Mouse (Mus musculus) c-Kit-negative CD71-positive TER-119-positive erythroid progenitor cells, embryonic 14.5 days (primary cell): ENCODE data around the gene Islr2.
"Not testable (repeated sequence)": the region's sequence is repeated elsewhere in the genome, so short reads cannot be mapped to it uniquely, and the experiment has no call there.

ENCODE experiments used
- DNase-seq: peaks from one replicate; pipeline ENCODE4 v3.0.0-alpha.2; 2013; ENCODE audit warnings: low read depth, low spot score

The Islr2 gene

DNA sequence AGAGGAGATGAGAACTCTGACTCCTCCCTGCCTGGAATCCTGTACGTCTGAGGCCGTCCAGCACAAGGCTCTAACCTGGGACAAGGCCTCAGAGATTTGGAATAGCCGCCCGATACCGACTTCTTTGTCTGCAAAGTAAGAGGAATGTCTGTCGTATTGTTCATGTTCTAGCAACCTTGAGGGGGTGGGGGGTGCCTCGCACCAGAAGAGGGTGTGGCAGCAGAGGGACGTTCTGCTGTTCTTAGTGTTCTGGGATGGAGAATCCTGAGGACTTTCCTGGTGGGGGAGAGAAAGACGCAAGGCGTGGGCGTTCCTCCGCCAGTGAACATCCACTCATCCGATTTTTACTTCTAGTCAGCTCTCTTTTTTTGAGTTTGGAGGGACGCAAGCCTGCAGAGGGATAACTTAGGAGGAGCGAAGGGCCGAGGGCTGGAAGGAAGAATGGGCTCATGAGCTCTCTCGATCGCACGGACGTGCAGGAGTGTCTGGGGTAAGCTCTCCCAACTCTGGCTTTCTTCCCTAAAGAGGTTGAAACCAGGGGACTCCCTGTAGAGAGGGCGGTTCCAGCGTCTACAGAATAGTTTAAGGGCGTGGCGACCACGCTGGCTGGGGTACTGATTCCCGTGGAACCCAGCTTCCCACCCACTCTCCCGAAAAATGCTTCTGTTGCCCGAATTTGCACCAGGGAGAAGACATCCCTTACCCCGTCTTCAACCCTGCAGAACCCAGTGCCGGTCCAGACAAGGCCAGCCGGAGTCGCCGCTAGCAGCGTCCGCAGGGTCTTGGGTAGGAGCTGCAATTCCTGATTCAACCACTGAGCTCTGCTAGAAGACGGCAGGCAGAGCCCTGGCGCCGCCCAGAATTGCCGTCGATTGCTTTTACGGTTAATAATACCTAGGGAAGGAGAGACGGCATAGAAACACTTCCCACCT, at the start of gene Islr2, which contains the start of gene Islr:
Gene Islr2 (minus strand): TSS at position 804 of the 932 bp plus-strand sequence.
Gene Islr (minus strand): TSS at position 791 of the 932 bp plus-strand sequence.
- no peak for DNase-seq

GRCm38 (mm10) chr9:58253805-58254122, 49.6 kb upstream of the Islr2 start:
- DNase-seq = not testable (repeated sequence)

DNA sequence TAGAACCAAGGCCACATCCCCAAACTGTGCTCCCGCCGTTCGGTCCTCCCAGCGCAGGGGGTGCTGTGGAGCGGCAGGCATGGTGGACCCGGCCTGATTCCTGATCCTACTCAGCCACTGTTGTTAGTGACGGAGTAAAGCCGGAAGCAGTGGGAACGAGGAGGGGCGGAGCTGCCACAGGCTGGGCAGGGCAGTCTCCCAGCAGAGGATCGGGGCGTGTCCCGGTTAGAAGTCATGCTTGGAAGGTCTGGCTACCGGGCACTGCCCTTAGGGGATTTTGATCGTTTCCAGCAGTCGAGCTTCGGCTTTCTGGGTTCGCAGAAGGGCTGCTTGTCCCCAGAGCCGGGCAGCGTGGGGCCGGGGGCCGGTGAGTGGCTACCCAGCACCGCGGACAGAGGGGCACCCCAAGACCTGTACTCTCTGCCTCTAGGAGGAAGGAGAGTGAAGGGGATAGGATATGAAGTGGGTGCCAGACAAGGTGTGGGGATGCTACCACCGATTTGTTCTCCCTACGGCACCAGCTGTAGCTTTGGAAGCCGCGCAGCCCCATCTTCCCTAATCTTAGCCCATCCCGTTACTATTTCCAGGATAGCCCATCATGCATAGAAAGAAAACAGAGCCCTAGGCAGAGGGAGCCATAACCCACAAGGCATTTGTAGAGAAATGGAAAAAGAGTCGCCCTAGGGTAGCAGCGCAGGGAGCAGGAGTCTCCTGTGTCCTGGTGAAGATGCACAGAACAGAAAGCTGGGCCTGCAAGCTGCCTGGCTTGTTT, 49.1 kb upstream of the Islr2 start, which contains the start of gene Stoml1:
Gene Stoml1 (plus strand): TSS at position 132 of the 772 bp plus-strand sequence.
- DNase-seq = peak; percentile 86

- not testable (repeated sequence) for DNase-seq
Measured at GRCm38 (mm10) chr9:58250730-58251129, 46.6 kb upstream of the Islr2 start.

GRCm38 (mm10) chr9:58250322-58250721, 46.2 kb upstream of the Islr2 start:
- no peak for DNase-seq

- peak; percentile 72 for DNase-seq
Measured at GRCm38 (mm10) chr9:58249592-58250192, 45.6 kb upstream of the Islr2 start, which contains the start of gene Pml. TSS of gene Pml (minus strand) at chr9:58249786.

DNA sequence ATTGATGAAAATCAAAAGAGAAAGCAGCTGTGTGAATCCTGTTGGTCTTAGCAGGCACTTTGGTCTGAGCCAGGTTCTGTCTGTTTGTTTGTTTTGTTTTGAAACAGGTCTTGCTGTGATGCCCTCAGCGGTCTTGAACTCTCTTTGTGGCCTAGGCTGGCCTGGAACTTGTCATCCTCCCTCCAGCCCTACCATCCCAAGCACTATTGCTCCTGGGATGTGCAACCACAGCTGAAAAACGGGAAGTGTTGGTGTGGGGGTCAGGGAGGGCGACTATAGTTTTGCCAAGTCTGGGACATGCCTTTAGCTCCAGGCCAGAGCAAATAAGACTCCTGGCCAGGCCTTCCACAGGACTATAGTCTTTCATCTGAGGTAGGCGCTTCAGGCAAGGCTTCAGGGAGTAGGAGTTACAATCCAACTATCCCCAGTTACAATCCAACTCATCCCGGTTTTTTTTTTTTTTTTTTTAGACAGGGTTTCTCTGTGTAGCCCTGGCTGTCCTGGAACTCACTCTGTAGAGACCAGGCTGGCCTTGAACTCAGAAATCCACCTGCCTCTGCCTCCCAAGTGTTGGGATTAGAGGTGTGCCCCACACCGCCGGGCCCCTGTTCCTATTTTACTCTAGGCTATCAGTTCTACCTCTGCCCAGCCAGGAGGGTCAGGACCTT, 44.8 kb upstream of the Islr2 start:
- no peak for DNase-seq

GRCm38 (mm10) chr9:58247064-58247759, 43.1 kb upstream of the Islr2 start:
- DNase-seq = peak; percentile 71

DNA sequence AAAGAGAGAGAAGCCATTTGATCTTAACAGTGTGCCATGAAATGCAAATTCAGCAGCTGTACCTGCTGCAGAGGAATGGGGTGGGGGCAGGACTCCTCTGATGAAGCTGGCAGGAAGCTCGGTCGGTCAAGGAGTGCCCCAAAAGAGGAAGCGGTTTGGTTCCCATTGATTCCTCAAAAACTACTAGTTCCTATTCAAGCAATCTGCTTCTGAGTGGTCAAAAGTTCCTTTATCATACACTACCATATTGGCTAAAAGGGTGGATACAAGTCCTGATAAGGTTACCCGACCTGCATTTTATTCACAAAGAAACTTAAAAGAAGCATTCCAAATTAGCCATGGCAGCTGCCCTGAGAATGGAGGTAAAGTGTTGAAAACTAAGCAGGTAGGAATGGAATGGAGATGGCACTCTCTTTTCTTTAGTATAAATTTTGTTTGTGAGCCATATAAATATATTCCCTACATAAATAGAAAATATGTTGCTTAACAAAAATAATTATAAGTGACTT, 42.0 kb upstream of the Islr2 start:
- peak; percentile 68 for DNase-seq

DNA sequence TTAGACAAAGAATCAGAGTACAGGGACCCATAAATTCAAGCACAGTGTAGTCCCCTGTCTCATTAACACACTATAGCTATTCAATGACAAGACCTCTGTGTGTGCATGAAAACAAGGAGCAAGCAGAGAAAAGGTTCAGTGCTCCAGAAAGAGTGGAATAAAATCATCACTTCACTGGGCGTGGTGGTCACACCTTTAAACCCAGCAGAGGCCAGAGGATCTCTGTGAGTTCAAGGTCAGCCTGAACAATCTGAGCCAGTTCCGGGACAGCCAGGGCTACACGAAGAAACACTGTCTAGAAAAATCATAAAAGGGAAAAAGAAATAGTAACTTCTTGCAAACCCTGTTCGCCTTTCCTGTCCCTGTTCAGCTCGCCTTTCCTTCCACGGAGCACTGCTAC, 39.6 kb upstream of the Islr2 start:
- no peak for DNase-seq

DNA sequence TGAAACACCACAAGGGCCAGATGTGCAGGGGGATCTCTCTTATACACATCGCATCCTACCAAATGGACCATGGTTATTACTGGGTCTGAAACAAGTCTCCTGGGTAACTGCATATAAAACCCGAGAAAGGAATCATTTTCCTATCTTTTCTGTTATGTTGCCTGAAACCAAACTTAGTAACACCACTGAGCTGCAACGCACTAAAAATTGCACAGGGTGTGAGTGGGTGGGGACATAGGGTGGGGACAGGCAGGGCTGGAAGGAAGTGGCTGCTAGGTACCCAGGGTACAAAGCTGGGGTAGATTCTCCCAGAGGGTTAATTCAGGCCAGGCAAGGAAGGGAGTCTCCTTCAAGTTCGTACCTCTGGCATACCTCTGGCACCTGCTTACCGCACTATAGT, 38.6 kb upstream of the Islr2 start:
- no peak for DNase-seq

- DNase-seq = no peak
Measured at GRCm38 (mm10) chr9:58241780-58242485, 37.8 kb upstream of the Islr2 start.

DNA sequence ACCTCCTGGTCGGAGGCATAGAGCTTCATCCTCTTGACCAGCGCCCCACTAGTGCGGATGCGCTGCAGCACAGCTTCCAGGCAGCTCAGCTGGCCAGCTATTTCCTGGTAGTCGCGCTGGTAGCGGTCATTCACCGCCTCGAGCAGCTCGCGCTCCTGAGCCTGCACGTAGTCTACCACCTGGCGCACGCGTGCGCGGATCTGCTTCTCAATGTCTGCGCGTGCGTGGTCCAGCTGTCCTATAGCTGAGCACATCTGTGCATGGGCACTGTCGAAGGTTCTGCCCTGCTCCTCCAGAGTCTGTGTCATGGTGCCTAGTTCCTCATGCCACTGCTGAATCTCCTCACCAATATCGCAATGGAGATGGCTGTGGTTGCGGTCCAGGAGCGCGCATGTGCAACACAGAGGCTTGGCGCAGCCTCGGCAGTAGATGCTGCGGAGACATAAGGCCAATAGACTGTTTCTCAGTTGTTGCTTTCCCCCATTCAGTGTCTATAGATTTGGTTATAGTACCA, 30.4 kb upstream of the Islr2 start:
- no peak for DNase-seq

DNA sequence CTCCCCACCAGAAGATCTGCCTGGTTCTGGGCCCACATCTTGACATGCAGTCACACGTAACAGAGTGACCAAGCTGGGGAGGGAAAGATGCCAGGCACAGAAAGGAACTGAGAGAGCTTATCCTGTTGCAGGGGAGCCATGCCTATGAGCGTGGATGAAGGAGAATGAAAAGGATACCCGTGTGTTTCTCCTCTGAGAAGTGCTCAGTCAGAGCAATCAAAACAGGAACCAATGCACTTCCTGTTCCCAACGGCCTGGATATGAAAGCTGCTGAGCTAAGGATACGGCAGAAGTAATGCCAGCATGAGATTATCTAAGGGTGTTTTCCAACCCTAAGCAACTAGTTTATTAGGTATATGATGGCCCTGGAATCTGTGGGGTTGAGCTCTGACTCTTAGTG, 28.3 kb upstream of the Islr2 start:
- no peak for DNase-seq

DNA sequence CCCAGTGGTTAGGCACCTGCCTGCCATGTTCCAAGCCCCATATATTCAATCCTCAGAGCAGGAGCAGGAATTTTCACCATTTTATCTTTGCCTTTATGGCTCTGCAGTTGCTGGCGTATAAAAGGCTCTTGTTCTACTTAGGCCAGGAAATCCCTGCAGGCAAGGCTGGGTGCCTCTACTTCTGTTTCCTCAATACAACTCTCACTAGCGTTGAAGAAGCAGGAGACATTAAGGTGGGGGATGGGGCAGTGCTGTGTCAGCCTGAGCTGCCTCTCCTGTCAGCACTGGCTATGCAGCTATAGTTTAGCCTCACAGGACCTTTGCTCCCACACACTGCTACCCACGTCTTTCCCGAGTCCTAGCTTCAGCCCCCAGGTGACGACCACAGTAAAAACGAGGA, 27.6 kb upstream of the Islr2 start:
- no peak for DNase-seq

DNA sequence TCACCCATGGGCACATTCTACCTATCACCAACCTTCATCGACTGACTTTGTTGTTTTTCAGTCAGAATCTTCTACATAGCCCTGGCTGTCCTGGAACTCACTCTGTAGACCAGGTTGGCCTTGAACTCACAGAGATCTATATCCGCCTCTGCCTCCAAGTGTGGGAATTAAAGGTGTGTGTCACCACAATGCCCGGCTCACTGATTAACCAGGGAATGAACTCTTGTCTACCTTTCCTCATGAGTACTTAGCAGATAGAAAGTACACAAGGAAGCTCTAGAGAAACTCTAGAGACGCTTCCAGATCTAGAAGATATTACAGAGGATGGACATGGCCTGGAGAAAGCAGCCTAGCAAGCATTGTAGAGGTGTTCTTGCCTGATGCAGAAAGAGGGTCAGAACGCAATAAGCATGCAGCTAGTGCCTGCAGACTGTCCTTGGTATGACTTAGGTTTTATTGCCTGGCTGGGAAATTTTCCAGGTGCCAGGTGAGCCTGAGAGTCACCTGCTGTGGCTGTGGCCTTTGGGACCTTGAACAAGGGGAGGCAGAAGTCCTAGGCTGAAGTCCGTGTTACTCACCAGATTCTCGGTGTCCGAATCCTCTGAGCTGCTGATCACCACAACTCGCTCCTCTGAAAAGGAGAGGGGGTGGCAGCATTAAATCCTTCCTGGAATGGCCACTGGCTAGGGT, 24.8 kb upstream of the Islr2 start:
- no peak for DNase-seq

DNA sequence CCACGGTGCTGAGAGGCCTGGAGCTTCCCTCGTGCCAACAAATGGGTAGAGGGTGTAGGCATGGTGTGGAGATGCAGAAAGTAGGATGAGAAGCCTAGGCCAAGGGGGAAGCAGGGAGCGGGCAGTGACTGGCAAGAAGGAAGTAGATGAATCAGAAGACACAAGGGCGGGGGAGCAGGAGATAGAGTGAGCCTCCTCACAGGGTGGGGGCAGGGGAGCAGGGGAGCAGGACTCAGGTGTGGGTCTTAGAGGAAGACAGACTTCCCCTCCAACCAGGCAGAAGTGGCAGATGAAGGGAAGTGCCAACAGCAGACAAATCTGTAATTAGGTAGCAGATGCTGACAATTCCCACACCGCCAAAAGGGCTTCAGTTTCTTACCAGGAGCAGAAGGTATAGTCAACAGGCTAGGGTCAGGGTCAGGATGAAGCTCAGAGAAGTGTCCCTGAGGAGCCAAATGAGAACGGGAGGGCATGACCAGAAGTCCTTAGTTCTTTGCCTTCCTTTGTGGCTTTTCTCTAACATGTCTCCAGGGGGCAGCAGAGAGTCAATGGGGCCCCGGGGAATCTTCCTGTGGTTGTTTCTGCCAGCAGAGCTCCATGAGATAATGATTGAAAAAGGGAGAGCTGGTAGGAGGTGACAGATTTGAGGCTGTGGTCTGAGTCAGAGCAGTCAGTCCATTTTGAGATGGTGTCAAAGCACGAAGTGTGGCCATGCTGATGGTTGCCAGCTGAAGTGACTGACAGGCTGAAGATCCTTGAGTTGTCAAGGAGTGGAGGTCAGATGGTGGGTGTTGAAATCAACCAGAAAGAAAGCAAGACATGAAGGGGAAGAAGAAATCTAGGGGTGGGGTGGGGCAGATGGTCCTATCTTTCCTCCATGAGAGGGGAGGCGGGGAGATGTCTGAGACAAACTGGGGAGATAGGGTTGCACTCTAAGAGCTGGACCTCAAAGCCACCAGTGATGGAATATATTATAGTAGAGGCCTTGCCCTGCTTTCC, 22.1 kb upstream of the Islr2 start:
- DNase-seq = peak; percentile 70

DNA sequence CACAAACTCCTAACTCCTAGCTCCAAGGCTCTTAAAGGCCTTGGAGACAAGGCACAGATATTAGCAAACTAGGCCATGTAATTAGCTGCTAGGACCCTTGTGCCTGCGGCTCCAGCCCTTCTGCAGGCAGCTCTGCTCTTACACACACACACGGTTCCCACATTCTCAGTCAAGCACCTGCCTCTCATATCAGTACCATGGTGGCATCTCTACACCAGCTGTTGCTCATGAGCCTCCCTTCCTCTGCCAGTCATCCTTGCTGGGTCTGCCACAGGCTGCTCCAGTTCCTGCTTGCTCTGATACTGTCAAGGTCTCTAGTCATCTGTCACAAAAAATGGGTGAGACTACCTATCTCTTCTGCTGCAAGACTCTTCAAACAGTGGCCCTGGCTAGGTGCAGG, 20.2 kb upstream of the Islr2 start:
- no peak for DNase-seq
